Mouse (Mus musculus): ENCODE measurements around the gene Vmp1. TPM values are rescaled to one million over a fixed set of nuclear protein-coding genes. Genes with fewer than 3 reads are reported as not detected.

Vmp1 gene
- polyA plus RNA-seq, 1 experiment from 2014 or later = 128 TPM

GRCm38 (mm10) chr11:86575632-86576378 is 107.8 kb downstream of the Vmp1 start:
- no peak overlapping the region for H3K4me3 ChIP-seq (ENCODE audit: low read depth, low read length)
- 77% methylated on average over 7 of the region's 7 CpGs for WGBS
- no peak overlapping the region for H3K27ac ChIP-seq (ENCODE audit: low read length)

GRCm38 (mm10) chr11:86574408-86574807 is 109.2 kb downstream of the Vmp1 start:
- Histone ChIP-seq H3K4me3 (ENCODE audit: low read depth, low read length) (no peak overlapping the region), H3K4me1 (ENCODE audit: control insufficient read depth, insufficient read depth, low read length) (no peaks in the 10 kb centered on the region), H3K27me3 (ENCODE audit: control insufficient read depth, insufficient read depth, low read depth, low read length) (no peaks in the 10 kb centered on the region), H3K36me3 (ENCODE audit: control insufficient read depth, insufficient read depth, low read length) (no peaks in the 10 kb centered on the region), H3K27ac (ENCODE audit: low read length) (no peak overlapping the region), H3K4me2 (ENCODE audit: low read length) (no peak overlapping the region), H3K9me3 (replicated peaks; ENCODE audit: control insufficient read depth, low read length, poor library complexity, severe bottlenecking) (no peaks in the 10 kb centered on the region), H3K9ac (ENCODE audit: low read depth, low read length) (no peak overlapping the region)
- no peak for ATAC-seq
- WGBS = 78% methylated on average over 2 of the region's 2 CpGs

More at GRCm38 (mm10) chr11:86575632-86576378, 107.8 kb downstream of the Vmp1 start:
- H3K4me1 ChIP-seq (ENCODE audit: control insufficient read depth, insufficient read depth, low read length) = no peaks in the 10 kb centered on the region
- H3K36me3 ChIP-seq (ENCODE audit: control insufficient read depth, insufficient read depth, low read length) = no peaks in the 10 kb centered on the region
- no peak overlapping the region for H3K4me2 ChIP-seq (ENCODE audit: low read length)
- H3K9ac ChIP-seq (ENCODE audit: low read depth, low read length) = no peak overlapping the region
- ATAC-seq = no peak
- H3K9me3 ChIP-seq (replicated peaks; ENCODE audit: control insufficient read depth, low read length, poor library complexity, severe bottlenecking) = no peaks in the 10 kb centered on the region
- H3K27me3 ChIP-seq (ENCODE audit: control insufficient read depth, insufficient read depth, low read depth, low read length) = no peaks in the 10 kb centered on the region

- no peak overlapping the region for H3K9ac ChIP-seq (ENCODE audit: low read depth, low read length)
- no peaks in the 10 kb centered on the region for H3K36me3 ChIP-seq (ENCODE audit: control insufficient read depth, insufficient read depth, low read length)
- H3K4me1 ChIP-seq (ENCODE audit: control insufficient read depth, insufficient read depth, low read length) = no peaks in the 10 kb centered on the region
- no peak overlapping the region for H3K27ac ChIP-seq (ENCODE audit: low read length)
- no peaks in the 10 kb centered on the region for H3K27me3 ChIP-seq (ENCODE audit: control insufficient read depth, insufficient read depth, low read depth, low read length)
- 93% methylated on average over 6 of the region's 6 CpGs for WGBS
- no peaks in the 10 kb centered on the region for H3K9me3 ChIP-seq (replicated peaks; ENCODE audit: control insufficient read depth, low read length, poor library complexity, severe bottlenecking)
- no peak overlapping the region for H3K4me2 ChIP-seq (ENCODE audit: low read length)
- no peak overlapping the region for H3K4me3 ChIP-seq (ENCODE audit: low read depth, low read length)
- ATAC-seq = no peak
These were observed 109.9 kb downstream of the Vmp1 start for GRCm38 (mm10) chr11:86573646-86574231.

GRCm38 (mm10) chr11:86572623-86573022 is 111.0 kb downstream of the Vmp1 start:
- H3K36me3 ChIP-seq (ENCODE audit: control insufficient read depth, insufficient read depth, low read length) = no peaks in the 10 kb centered on the region
- no peaks in the 10 kb centered on the region for H3K4me1 ChIP-seq (ENCODE audit: control insufficient read depth, insufficient read depth, low read length)
- no peak overlapping the region for H3K27ac ChIP-seq (ENCODE audit: low read length)
- H3K4me3 ChIP-seq (ENCODE audit: low read depth, low read length) = no peak overlapping the region
- H3K9me3 ChIP-seq (replicated peaks; ENCODE audit: control insufficient read depth, low read length, poor library complexity, severe bottlenecking) = no peaks in the 10 kb centered on the region
- H3K27me3 ChIP-seq (ENCODE audit: control insufficient read depth, insufficient read depth, low read depth, low read length) = no peaks in the 10 kb centered on the region
- no peak overlapping the region for H3K4me2 ChIP-seq (ENCODE audit: low read length)
- no peak overlapping the region for H3K9ac ChIP-seq (ENCODE audit: low read depth, low read length)
- 65% methylated on average over 2 of the region's 2 CpGs for WGBS
- no peak for ATAC-seq

- WGBS = 87% methylated on average over 4 of the region's 4 CpGs
- H3K27ac ChIP-seq (ENCODE audit: low read length) = no peak overlapping the region
- H3K27me3 ChIP-seq (ENCODE audit: control insufficient read depth, insufficient read depth, low read depth, low read length) = no peaks in the 10 kb centered on the region
- H3K4me3 ChIP-seq (ENCODE audit: low read depth, low read length) = no peak overlapping the region
- no peak overlapping the region for H3K4me2 ChIP-seq (ENCODE audit: low read length)
- H3K36me3 ChIP-seq (ENCODE audit: control insufficient read depth, insufficient read depth, low read length) = no peaks in the 10 kb centered on the region
- H3K9me3 ChIP-seq (replicated peaks; ENCODE audit: control insufficient read depth, low read length, poor library complexity, severe bottlenecking) = no peaks in the 10 kb centered on the region
- ATAC-seq = no peak
- no peaks in the 10 kb centered on the region for H3K4me1 ChIP-seq (ENCODE audit: control insufficient read depth, insufficient read depth, low read length)
- no peak overlapping the region for H3K9ac ChIP-seq (ENCODE audit: low read depth, low read length)
These were observed 111.8 kb downstream of the Vmp1 start for GRCm38 (mm10) chr11:86571871-86572270.

- no peak for ATAC-seq
- no peaks in the 10 kb centered on the region for H3K4me1 ChIP-seq (ENCODE audit: control insufficient read depth, insufficient read depth, low read length)
These were observed 112.4 kb downstream of the Vmp1 start for GRCm38 (mm10) chr11:86571047-86571855.

GRCm38 (mm10) chr11:86570261-86570746 is 113.3 kb downstream of the Vmp1 start:
- no peaks in the 10 kb centered on the region for H3K4me1 ChIP-seq (ENCODE audit: control insufficient read depth, insufficient read depth, low read length)
- WGBS = 72% methylated on average over 9 of the region's 9 CpGs
- no peak overlapping the region for H3K4me3 ChIP-seq (ENCODE audit: low read depth, low read length)
- H3K9ac ChIP-seq (ENCODE audit: low read depth, low read length) = no peak overlapping the region
- H3K36me3 ChIP-seq (ENCODE audit: control insufficient read depth, insufficient read depth, low read length) = no peaks in the 10 kb centered on the region
- H3K4me2 ChIP-seq (ENCODE audit: low read length) = no peak overlapping the region
- no peak overlapping the region for H3K27ac ChIP-seq (ENCODE audit: low read length)
- H3K27me3 ChIP-seq (ENCODE audit: control insufficient read depth, insufficient read depth, low read depth, low read length) = no peaks in the 10 kb centered on the region
- H3K9me3 ChIP-seq (replicated peaks; ENCODE audit: control insufficient read depth, low read length, poor library complexity, severe bottlenecking) = no peaks in the 10 kb centered on the region
- no peak for ATAC-seq

More at GRCm38 (mm10) chr11:86571047-86571855, 112.4 kb downstream of the Vmp1 start:
- H3K27me3 ChIP-seq (ENCODE audit: control insufficient read depth, insufficient read depth, low read depth, low read length) = no peaks in the 10 kb centered on the region
- H3K4me2 ChIP-seq (ENCODE audit: low read length) = no peak overlapping the region
- 64% methylated on average over 15 of the region's 15 CpGs for WGBS
- H3K9ac ChIP-seq (ENCODE audit: low read depth, low read length) = no peak overlapping the region
- H3K36me3 ChIP-seq (ENCODE audit: control insufficient read depth, insufficient read depth, low read length) = no peaks in the 10 kb centered on the region
- H3K4me3 ChIP-seq (ENCODE audit: low read depth, low read length) = no peak overlapping the region
- H3K9me3 ChIP-seq (replicated peaks; ENCODE audit: control insufficient read depth, low read length, poor library complexity, severe bottlenecking) = no peaks in the 10 kb centered on the region
- no peak overlapping the region for H3K27ac ChIP-seq (ENCODE audit: low read length)

GRCm38 (mm10) chr11:86568425-86568824 is 115.2 kb downstream of the Vmp1 start:
- Histone ChIP-seq H3K4me3 (ENCODE audit: low read depth, low read length) (no peak overlapping the region), H3K4me2 (ENCODE audit: low read length) (no peak overlapping the region), H3K4me1 (ENCODE audit: control insufficient read depth, insufficient read depth, low read length) (no peaks in the 10 kb centered on the region), H3K27me3 (ENCODE audit: control insufficient read depth, insufficient read depth, low read depth, low read length) (no peaks in the 10 kb centered on the region), H3K36me3 (ENCODE audit: control insufficient read depth, insufficient read depth, low read length) (no peaks in the 10 kb centered on the region), H3K27ac (ENCODE audit: low read length) (no peak overlapping the region), H3K9me3 (replicated peaks; ENCODE audit: control insufficient read depth, low read length, poor library complexity, severe bottlenecking) (no peaks in the 10 kb centered on the region), H3K9ac (ENCODE audit: low read depth, low read length) (no peak overlapping the region)
- WGBS = 79% methylated on average over 3 of the region's 3 CpGs
- no peak for ATAC-seq

Data from midbrain, embryonic 16.5 days (tissue).